Mouse (Mus musculus): ENCODE results near the gene Lce6a. TPM values are rescaled to one million over a fixed set of nuclear protein-coding genes. Genes with fewer than 3 reads are reported as not detected.

The Lce6a gene
- polyA plus RNA-seq, 1 experiment from 2014 or later, result not detected

DNA sequence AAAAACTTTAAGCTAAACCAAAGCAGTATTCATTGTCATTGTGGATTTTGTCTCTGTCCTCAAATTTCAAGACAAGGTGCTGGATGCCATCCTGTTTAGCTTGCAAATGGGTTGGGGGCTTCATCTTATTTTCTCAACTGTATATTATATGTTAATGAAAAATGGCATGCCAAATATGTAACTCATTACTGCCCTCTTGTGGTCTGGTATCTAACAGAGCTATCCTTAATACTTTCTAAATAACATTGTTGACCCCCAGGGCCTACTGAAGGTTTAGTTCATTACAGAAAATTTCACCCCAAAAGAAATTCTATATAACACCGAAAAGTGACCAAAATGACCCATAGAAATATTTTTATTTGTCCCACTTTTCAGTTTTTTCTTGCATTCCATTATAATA, 19.3 kb downstream of the Lce6a start:
- H3K9ac ChIP-seq (ENCODE audit: low read depth, low read length), result no peak overlapping the region
- no peaks in the 10 kb centered on the region for H3K36me3 ChIP-seq (ENCODE audit: control insufficient read depth, insufficient read depth, low read length)
- DNase-seq (ENCODE audit: low spot score) (no peak), ATAC-seq (replicated peaks; ENCODE audit: low FRiP score) (no peak)
- no peak overlapping the region for H3K4me3 ChIP-seq (ENCODE audit: low read depth, low read length)
- H3K4me1 ChIP-seq (replicated peaks; ENCODE audit: control insufficient read depth, insufficient read depth, low read length), result no peaks in the 10 kb centered on the region
- no peak overlapping the region for H3K4me2 ChIP-seq
- 28% methylated on average over 1 of the region's 1 CpGs for WGBS
- H3K9me3 ChIP-seq (ENCODE audit: control insufficient read depth, low read length), result no peaks in the 10 kb centered on the region
- no peaks in the 10 kb centered on the region for H3K27me3 ChIP-seq (replicated peaks; ENCODE audit: control insufficient read depth, insufficient read depth, low read length)
- H3K27ac ChIP-seq (ENCODE audit: low read depth, low read length), result no peak overlapping the region

DNA sequence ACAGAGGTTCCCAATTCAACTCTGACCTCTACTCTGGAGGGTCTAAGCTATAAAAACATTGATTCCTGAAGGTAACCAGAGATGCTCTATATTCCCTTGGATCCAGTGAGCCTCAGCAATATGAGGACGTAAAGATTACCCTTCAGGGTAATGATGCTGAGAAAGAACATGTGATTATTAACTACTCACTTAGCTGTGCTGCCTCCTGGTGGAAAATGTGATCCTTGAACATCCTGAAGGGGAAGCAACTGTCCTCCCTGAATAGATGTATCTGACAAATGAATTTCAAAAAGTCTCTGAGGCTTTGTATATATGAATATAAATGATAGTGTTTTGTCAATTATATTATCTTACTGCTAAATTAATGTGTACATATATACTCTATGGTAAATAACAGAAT, 21.0 kb downstream of the Lce6a start:
- Histone ChIP-seq H3K4me1 (replicated peaks; ENCODE audit: control insufficient read depth, insufficient read depth, low read length) (no peaks in the 10 kb centered on the region), H3K4me3 (ENCODE audit: low read depth, low read length) (no peak overlapping the region), H3K4me2 (no peak overlapping the region), H3K27me3 (replicated peaks; ENCODE audit: control insufficient read depth, insufficient read depth, low read length) (no peaks in the 10 kb centered on the region), H3K36me3 (ENCODE audit: control insufficient read depth, insufficient read depth, low read length) (no peaks in the 10 kb centered on the region), H3K27ac (ENCODE audit: low read depth, low read length) (no peak overlapping the region), H3K9me3 (ENCODE audit: control insufficient read depth, low read length) (no peaks in the 10 kb centered on the region), H3K9ac (ENCODE audit: low read depth, low read length) (no peak overlapping the region)
- DNase-seq (ENCODE audit: low spot score) (no peak), ATAC-seq (replicated peaks; ENCODE audit: low FRiP score) (no peak)
- 50% methylated on average over 1 of the region's 1 CpGs for WGBS

DNA sequence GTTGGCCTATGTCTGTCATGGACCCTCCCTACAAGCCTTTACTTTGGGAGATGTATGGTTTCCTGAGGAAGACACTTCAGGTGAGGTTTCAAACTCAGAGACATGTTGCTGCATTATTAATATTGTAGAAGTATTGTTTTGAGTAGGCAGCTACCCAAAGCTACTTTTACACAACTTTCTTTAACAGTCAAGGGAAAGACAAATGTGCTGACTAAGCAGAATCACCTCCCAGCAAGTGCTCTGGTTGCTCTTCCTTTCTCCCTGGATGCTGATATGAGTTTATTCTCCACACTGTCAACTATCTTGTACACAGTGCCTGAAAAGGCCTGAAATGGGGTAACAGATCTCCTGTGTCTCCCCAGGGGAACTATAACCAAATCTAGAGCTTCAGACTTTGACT, 21.5 kb downstream of the Lce6a start:
- no peaks in the 10 kb centered on the region for H3K27me3 ChIP-seq (replicated peaks; ENCODE audit: control insufficient read depth, insufficient read depth, low read length)
- no peak for ATAC-seq (replicated peaks; ENCODE audit: low FRiP score)

DNA sequence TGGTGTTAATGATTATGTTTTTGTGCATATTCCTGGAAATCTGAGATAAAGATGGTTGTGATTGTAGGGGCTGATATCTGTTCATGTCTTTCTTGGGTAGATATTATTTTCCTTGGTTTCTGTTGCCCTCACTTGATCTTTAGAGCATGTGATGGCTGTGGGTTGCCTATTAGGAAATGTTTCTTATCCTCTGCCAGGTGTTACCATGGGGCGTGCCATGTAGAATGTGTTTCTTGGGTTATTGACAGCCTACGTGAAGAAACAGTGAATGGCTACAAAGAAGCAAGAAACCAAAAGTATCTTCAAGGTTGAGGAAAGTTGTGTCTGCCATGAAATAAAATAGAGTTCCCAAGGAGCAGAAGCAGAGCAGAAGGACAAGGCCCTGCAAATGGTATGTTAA, 23.0 kb downstream of the Lce6a start:
- no peaks in the 10 kb centered on the region for H3K36me3 ChIP-seq (ENCODE audit: control insufficient read depth, insufficient read depth, low read length)
- H3K4me3 ChIP-seq (ENCODE audit: low read depth, low read length), result no peak overlapping the region
- H3K27ac ChIP-seq (ENCODE audit: low read depth, low read length), result no peak overlapping the region
- WGBS, result 85% methylated on average over 2 of the region's 2 CpGs
- no peaks in the 10 kb centered on the region for H3K4me1 ChIP-seq (replicated peaks; ENCODE audit: control insufficient read depth, insufficient read depth, low read length)
- H3K4me2 ChIP-seq, result no peak overlapping the region
- no peak for DNase-seq (ENCODE audit: low spot score)
- no peak for ATAC-seq (replicated peaks; ENCODE audit: low FRiP score)
- H3K9ac ChIP-seq (ENCODE audit: low read depth, low read length), result no peak overlapping the region
- no peaks in the 10 kb centered on the region for H3K27me3 ChIP-seq (replicated peaks; ENCODE audit: control insufficient read depth, insufficient read depth, low read length)
- H3K9me3 ChIP-seq (ENCODE audit: control insufficient read depth, low read length), result no peaks in the 10 kb centered on the region

More for the DNA sequence above, 21.5 kb downstream of the Lce6a start:
- Histone ChIP-seq H3K9ac (ENCODE audit: low read depth, low read length) (no peak overlapping the region), H3K9me3 (ENCODE audit: control insufficient read depth, low read length) (no peaks in the 10 kb centered on the region), H3K36me3 (ENCODE audit: control insufficient read depth, insufficient read depth, low read length) (no peaks in the 10 kb centered on the region), H3K4me3 (ENCODE audit: low read depth, low read length) (no peak overlapping the region), H3K27ac (ENCODE audit: low read depth, low read length) (no peak overlapping the region), H3K4me2 (no peak overlapping the region), H3K4me1 (replicated peaks; ENCODE audit: control insufficient read depth, insufficient read depth, low read length) (no peaks in the 10 kb centered on the region)
- no peak for DNase-seq (ENCODE audit: low spot score)

DNA sequence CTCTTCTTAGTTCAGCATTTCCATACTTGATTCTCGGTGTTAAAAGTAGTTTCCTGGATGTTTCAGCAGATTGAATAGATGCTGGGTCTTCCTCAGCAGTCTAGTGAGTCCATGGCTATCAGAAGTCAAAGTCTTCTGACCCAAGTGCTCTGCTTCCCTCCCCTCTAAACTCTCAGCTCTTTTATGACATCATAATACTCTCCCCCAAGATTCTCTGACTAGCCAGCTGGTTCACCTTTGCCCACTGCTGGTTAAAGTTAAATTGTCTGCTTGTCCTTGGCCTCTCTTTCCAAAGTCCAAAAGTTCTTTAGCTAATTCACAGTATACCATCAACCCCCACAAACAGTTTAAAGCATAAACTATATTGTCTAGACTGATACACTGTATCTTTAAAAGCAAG, 32.6 kb downstream of the Lce6a start, which contains the start of gene Smcp:
Smcp (minus strand) TSS at position 140 of the 400 bp plus-strand sequence.
- no peak within 1 kb of the TSS for H3K27ac ChIP-seq (ENCODE audit: low read depth, low read length)
- no peak within 1 kb of the TSS for H3K9ac ChIP-seq (ENCODE audit: low read depth, low read length)
- WGBS, result 75% methylated on average over 1 of the region's 1 CpGs
- ATAC-seq (replicated peaks; ENCODE audit: low FRiP score) (no peak), DNase-seq (ENCODE audit: low spot score) (no peak)
- no peaks in the 10 kb centered on the region for H3K4me1 ChIP-seq (replicated peaks; ENCODE audit: control insufficient read depth, insufficient read depth, low read length)
- H3K27me3 ChIP-seq (replicated peaks; ENCODE audit: control insufficient read depth, insufficient read depth, low read length), result no peaks in the 10 kb centered on the region
- no peaks in the 10 kb centered on the region for H3K9me3 ChIP-seq (ENCODE audit: control insufficient read depth, low read length)
- no peak within 1 kb of the TSS for H3K4me2 ChIP-seq
- no peak within 1 kb of the TSS for H3K4me3 ChIP-seq (ENCODE audit: low read depth, low read length)
- no peaks in the 10 kb centered on the region for H3K36me3 ChIP-seq (ENCODE audit: control insufficient read depth, insufficient read depth, low read length)

DNA sequence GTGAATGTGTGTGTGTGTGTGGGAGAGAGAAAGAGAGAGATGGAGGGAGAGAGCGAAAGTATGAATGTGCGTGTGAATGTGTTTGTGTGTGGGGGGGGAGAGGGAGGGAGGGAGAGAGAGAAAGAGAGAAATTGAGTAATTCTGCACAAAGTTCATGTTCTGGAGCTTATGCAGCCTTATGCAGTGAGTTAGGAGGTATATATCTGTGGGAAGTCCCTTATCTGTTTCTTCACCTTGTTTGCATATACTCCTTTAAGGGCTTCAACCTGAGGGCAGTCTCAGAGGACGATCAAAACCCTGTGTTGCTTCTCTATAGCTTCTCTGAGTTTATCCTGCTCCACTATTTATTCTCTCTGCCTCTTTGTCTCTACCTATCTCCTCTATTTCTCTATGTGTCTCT, 34.3 kb downstream of the Lce6a start:
- Histone ChIP-seq H3K27ac (ENCODE audit: low read depth, low read length) (no peak overlapping the region), H3K4me2 (no peak overlapping the region), H3K4me3 (ENCODE audit: low read depth, low read length) (no peak overlapping the region), H3K27me3 (replicated peaks; ENCODE audit: control insufficient read depth, insufficient read depth, low read length) (no peaks in the 10 kb centered on the region), H3K9ac (ENCODE audit: low read depth, low read length) (no peak overlapping the region), H3K36me3 (ENCODE audit: control insufficient read depth, insufficient read depth, low read length) (no peaks in the 10 kb centered on the region), H3K9me3 (ENCODE audit: control insufficient read depth, low read length) (no peaks in the 10 kb centered on the region), H3K4me1 (replicated peaks; ENCODE audit: control insufficient read depth, insufficient read depth, low read length) (no peaks in the 10 kb centered on the region)
- WGBS, result 82% methylated on average over 3 of the region's 3 CpGs
- ATAC-seq (replicated peaks; ENCODE audit: low FRiP score), result no peak
- DNase-seq (ENCODE audit: low spot score), result no peak

DNA sequence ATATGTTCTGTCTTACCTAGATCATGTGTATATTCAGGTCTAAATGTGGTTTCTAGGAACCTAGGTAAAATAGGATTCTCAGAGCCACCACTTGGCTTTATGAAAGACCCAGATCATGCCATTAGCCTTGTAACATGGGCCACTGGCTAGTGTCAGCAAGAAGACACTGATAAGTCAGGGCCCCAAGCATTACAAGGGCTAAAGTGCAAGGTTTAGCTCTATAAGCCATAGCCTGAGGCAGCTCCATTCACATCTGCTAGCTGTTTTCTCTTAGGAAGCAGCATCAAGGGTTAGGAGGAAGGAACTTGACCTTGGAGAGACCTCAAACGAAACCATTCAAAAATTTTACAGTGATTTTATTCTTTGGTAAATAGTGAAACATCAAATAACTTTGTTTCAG, 36.4 kb downstream of the Lce6a start:
- H3K27me3 ChIP-seq (replicated peaks; ENCODE audit: control insufficient read depth, insufficient read depth, low read length), result no peaks in the 10 kb centered on the region
- no peaks in the 10 kb centered on the region for H3K9me3 ChIP-seq (ENCODE audit: control insufficient read depth, low read length)
- H3K4me2 ChIP-seq, result no peak overlapping the region
- no peak overlapping the region for H3K4me3 ChIP-seq (ENCODE audit: low read depth, low read length)
- H3K4me1 ChIP-seq (replicated peaks; ENCODE audit: control insufficient read depth, insufficient read depth, low read length), result no peaks in the 10 kb centered on the region
- no peak for DNase-seq (ENCODE audit: low spot score)
- WGBS, result 71% methylated on average over 1 of the region's 1 CpGs
- no peak overlapping the region for H3K9ac ChIP-seq (ENCODE audit: low read depth, low read length)
- no peak for ATAC-seq (replicated peaks; ENCODE audit: low FRiP score)
- no peak overlapping the region for H3K27ac ChIP-seq (ENCODE audit: low read depth, low read length)
- H3K36me3 ChIP-seq (ENCODE audit: control insufficient read depth, insufficient read depth, low read length), result no peaks in the 10 kb centered on the region

DNA sequence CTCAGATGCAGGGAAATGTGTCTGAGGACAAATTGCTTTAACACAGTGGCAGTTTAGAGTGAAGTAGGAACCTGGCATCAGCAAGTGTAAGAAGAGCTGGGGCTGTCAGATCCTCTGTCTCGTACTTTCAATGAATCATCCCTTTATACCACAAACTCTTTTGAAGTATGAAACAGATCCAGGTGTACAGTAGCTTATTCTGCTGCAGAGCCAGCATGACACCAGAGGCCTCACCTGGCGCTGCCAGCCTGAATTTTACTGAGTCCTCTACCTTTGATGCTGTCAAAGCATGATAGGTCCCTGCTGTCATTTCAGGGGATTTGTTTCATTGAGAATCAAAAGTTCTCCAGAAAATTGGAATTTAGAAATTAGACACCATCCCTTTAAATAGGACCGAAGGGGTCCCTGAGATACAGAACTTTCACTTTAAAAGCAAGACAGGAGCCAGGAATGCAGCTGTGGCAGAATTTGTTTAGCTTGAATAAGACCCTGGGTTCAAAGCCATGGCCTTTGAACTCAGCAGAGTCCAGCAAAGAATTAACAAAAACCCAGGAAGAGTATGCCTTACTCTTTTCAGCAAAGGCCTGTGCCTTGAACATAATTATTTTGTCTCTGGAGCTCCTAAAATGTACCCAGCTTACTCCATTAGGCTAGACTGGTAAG, 38.2 kb downstream of the Lce6a start:
- no peak overlapping the region for H3K4me2 ChIP-seq
- H3K36me3 ChIP-seq (ENCODE audit: control insufficient read depth, insufficient read depth, low read length), result no peaks in the 10 kb centered on the region
- no peak overlapping the region for H3K27ac ChIP-seq (ENCODE audit: low read depth, low read length)
- H3K4me3 ChIP-seq (ENCODE audit: low read depth, low read length), result no peak overlapping the region
- H3K27me3 ChIP-seq (replicated peaks; ENCODE audit: control insufficient read depth, insufficient read depth, low read length), result no peaks in the 10 kb centered on the region
- H3K9ac ChIP-seq (ENCODE audit: low read depth, low read length), result no peak overlapping the region
- 71% methylated on average over 3 of the region's 3 CpGs for WGBS
- DNase-seq (ENCODE audit: low spot score), result no peak
- no peaks in the 10 kb centered on the region for H3K4me1 ChIP-seq (replicated peaks; ENCODE audit: control insufficient read depth, insufficient read depth, low read length)
- H3K9me3 ChIP-seq (ENCODE audit: control insufficient read depth, low read length), result no peaks in the 10 kb centered on the region
- ATAC-seq (replicated peaks; ENCODE audit: low FRiP score), result no peak

DNA sequence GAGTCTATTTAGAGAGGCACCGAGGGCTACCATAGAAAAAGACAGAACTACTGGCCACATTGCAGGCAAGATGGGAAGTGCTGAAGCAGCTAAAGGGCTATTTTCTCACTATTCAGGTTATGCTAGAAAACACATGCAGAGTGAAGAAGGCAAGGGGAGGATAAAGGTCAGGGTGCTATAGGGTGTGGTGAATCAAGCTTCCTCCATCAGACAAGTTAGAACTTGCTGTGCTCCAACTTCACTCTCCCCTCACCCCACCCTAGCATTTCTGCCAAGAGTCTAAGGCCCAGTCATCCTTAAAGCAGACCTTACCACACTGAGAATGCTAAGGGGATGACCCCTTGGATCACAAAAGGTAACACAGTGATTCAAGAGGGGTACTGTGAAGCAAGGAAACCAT, 42.0 kb downstream of the Lce6a start:
- Histone ChIP-seq H3K4me2 (no peak overlapping the region), H3K4me1 (replicated peaks; ENCODE audit: control insufficient read depth, insufficient read depth, low read length) (no peaks in the 10 kb centered on the region), H3K9ac (ENCODE audit: low read depth, low read length) (no peak overlapping the region), H3K27ac (ENCODE audit: low read depth, low read length) (no peak overlapping the region), H3K27me3 (replicated peaks; ENCODE audit: control insufficient read depth, insufficient read depth, low read length) (no peaks in the 10 kb centered on the region), H3K9me3 (ENCODE audit: control insufficient read depth, low read length) (no peaks in the 10 kb centered on the region), H3K4me3 (ENCODE audit: low read depth, low read length) (no peak overlapping the region), H3K36me3 (ENCODE audit: control insufficient read depth, insufficient read depth, low read length) (no peaks in the 10 kb centered on the region)
- 78% methylated on average over 1 of the region's 1 CpGs for WGBS
- ATAC-seq (replicated peaks; ENCODE audit: low FRiP score) (no peak), DNase-seq (ENCODE audit: low spot score) (no peak)
